Mouse (Mus musculus): ENCODE measurements around the gene Mei1.

GRCm38 (mm10) chr15:82081161-82081560 lies 11.4 kb downstream of the Mei1 start:
- no peak for TF ChIP-seq CTCF (conservative IDR thresholded peaks at IDR 0.05; ENCODE audit: low read length)
- no peak for TF ChIP-seq POU5F1 (IDR thresholded peaks at IDR 0.05; ENCODE audit: borderline replicate concordance, low read length)
- no peak for TF ChIP-seq NANOG (IDR thresholded peaks at IDR 0.05; ENCODE audit: borderline replicate concordance, low read length)

Measured in E14TG2a.4 (cell line).